Mouse (Mus musculus) stomach, postnatal 0 days (tissue): ENCODE results near the gene Prss46. TPM values are rescaled to one million over a fixed set of nuclear protein-coding genes. Genes with fewer than 3 reads are reported as not detected.
A peak's percentile ranks its signal among the peaks of the same experiment; 100 is the strongest.

Experiments used
- ATAC-seq: fragments of 200-750 bp; cut with Nextera tagmentation; 2 replicates; pipeline ENCODE4 v1.8.0; 2017; ENCODE audit not compliant: low FRiP score, low TSS enrichment
- DNase-seq: peaks from one replicate; pipeline ENCODE4 v3.0.0-alpha.2; 2016; ENCODE audit warnings: low spot score
- H3K27ac ChIP-seq: fragments of 300-500 bp; sonication (generic); replicated peaks from 2 replicates; pipeline ENCODE4 v1.5.1; 2014; ENCODE audit warnings: mild to moderate bottlenecking, control low read depth
- H3K27me3 ChIP-seq: fragments of 300-500 bp; sonication (generic); 2 replicates; pipeline ENCODE4 v1.6.1; 2014; ENCODE audit warnings: low read length; ENCODE audit not compliant: control insufficient read depth, insufficient read depth
- H3K36me3 ChIP-seq: fragments of 300-500 bp; sonication (generic); 2 replicates; pipeline ENCODE4 v1.6.1; 2014; ENCODE audit warnings: low read length, mixed read lengths; ENCODE audit not compliant: control insufficient read depth, insufficient read depth
- H3K4me1 ChIP-seq: fragments of 300-500 bp; sonication (generic); replicated peaks from 2 replicates; pipeline ENCODE4 v1.6.1; 2014; ENCODE audit warnings: antibody characterized with exemption; ENCODE audit not compliant: control insufficient read depth, insufficient read depth
- H3K4me2 ChIP-seq: fragments of 300-500 bp; sonication (generic); replicated peaks from 2 replicates; pipeline ENCODE4 v1.6.1; 2014; ENCODE audit warnings: low read depth, mild to moderate bottlenecking, control low read depth, moderate library complexity
- H3K4me3 ChIP-seq: fragments of 300-500 bp; sonication (generic); 2 replicates; pipeline ENCODE4 v1.5.1; 2014; ENCODE audit warnings: low read depth, low read length, control low read depth
- H3K9ac ChIP-seq: fragments of 300-500 bp; sonication (generic); 2 replicates; pipeline ENCODE4 v1.6.1; 2014; ENCODE audit warnings: mild to moderate bottlenecking, low read length, control low read depth, mixed read lengths
- H3K9me3 ChIP-seq: fragments of 300-500 bp; sonication (generic); 2 replicates; pipeline ENCODE4 v1.6.1; 2016; ENCODE audit warnings: low read length; ENCODE audit not compliant: control insufficient read depth
- CTCF ChIP-seq: IDR thresholded peaks from 2 replicates; pipeline ENCODE4 v1.5.1; 2016; ENCODE audit warnings: antibody characterized with exemption, low read depth, mild to moderate bottlenecking, moderate library complexity
- EP300 ChIP-seq: optimal IDR thresholded peaks from 2 replicates; pipeline ENCODE3; 2016; ENCODE audit warnings: antibody characterized with exemption
- WGBS: fragments of 180-500 bp; shearing (Covaris S2); extraction: QIAGEN DNeasy Blood & Tissue Kit; methylation state at CpG from one replicate; pipeline ENCODE4 v1.1.7; 2014; 5-methylcytosine and 5-hydroxymethylcytosine counted together
- polyA plus RNA-seq: library from polyadenylated mRNA; unstranded; fragments of >200 nt; fragmentation: Nextera tagmentation; extraction: Ambion mirVana; gene quantifications from 2 replicates; pipeline ENCODE4 v1.2.1, GENCODE M21; 2015

Gene Prss46
- polyA plus RNA-seq, 1 experiment from 2014 or later, result not detected

- H3K4me2 ChIP-seq, result no peak overlapping the region
- H3K36me3 ChIP-seq, result no peaks in the 10 kb centered on the region
- no peaks in the 10 kb centered on the region for H3K4me1 ChIP-seq
- ATAC-seq, result no peak
- H3K27me3 ChIP-seq, result no peaks in the 10 kb centered on the region
- DNase-seq, result no peak
- no peak overlapping the region for H3K27ac ChIP-seq
- WGBS, result 71% methylated on average over 7 of the region's 7 CpGs
- TF ChIP-seq EP300 (no peak), CTCF (no peak)
- no peak overlapping the region for H3K4me3 ChIP-seq
- H3K9ac ChIP-seq, result no peak overlapping the region
- H3K9me3 ChIP-seq, result no peaks in the 10 kb centered on the region
Observed at GRCm38 (mm10) chr9:110849162-110849561, 4.9 kb downstream of the Prss46 start.

DNA sequence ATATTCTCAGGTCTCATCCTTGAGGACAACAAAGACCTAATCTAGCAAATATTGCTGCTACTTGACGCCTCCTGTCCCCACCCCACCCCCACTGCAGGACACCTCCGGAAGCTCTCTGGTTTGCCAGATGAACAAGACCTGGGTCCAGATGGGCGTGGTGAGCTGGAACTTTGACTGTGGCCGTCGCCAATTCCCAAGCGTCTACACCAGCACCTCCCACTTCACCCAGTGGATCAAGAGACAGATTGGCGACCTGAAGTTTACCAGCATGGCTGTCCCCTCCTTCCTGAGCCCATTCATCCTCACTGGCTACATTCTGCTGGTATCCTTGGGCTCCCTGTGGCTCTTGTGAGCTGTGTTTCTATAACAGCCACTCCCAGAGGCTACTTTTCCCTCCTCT is 11.6 kb downstream of the Prss46 start:
- 65% methylated on average over 7 of the region's 7 CpGs for WGBS
- no peaks in the 10 kb centered on the region for H3K27me3 ChIP-seq
- ATAC-seq (no peak), DNase-seq (no peak)
- no peaks in the 10 kb centered on the region for H3K4me1 ChIP-seq
- no peaks in the 10 kb centered on the region for H3K36me3 ChIP-seq
- no peak overlapping the region for H3K4me2 ChIP-seq
- TF ChIP-seq CTCF (no peak), EP300 (no peak)
- H3K27ac ChIP-seq, result no peak overlapping the region
- H3K4me3 ChIP-seq, result no peak overlapping the region
- no peak overlapping the region for H3K9ac ChIP-seq
- H3K9me3 ChIP-seq, result no peaks in the 10 kb centered on the region

DNA sequence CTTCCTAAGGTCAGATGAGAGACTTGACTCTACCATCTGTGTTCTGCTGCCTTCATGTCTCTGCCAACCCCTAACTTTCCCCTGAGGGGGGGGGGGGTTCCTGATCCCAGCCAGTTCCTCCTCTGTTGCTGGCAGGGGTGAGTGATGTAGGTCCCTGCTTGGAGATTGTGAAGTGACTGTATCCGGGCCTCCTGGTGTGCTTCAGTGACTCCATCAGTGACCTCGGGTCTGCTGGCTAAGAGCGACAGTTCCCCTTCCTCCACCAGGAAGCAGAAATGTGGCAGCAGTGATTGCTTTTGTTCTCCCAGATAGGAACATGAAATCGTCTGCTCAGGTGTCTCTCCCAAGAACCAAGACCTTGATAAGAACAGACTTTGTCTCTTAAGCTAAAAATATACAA is 12.6 kb downstream of the Prss46 start:
- no peak for DNase-seq
- H3K36me3 ChIP-seq, result no peaks in the 10 kb centered on the region
- no peaks in the 10 kb centered on the region for H3K4me1 ChIP-seq
- no peaks in the 10 kb centered on the region for H3K27me3 ChIP-seq
- WGBS, result 41% methylated on average over 4 of the region's 4 CpGs
- no peak overlapping the region for H3K9ac ChIP-seq
- no peak overlapping the region for H3K27ac ChIP-seq
- H3K4me2 ChIP-seq, result no peak overlapping the region
- TF ChIP-seq EP300 (no peak), CTCF (no peak)
- H3K4me3 ChIP-seq, result no peak overlapping the region
- no peaks in the 10 kb centered on the region for H3K9me3 ChIP-seq
- ATAC-seq, result no peak

DNA sequence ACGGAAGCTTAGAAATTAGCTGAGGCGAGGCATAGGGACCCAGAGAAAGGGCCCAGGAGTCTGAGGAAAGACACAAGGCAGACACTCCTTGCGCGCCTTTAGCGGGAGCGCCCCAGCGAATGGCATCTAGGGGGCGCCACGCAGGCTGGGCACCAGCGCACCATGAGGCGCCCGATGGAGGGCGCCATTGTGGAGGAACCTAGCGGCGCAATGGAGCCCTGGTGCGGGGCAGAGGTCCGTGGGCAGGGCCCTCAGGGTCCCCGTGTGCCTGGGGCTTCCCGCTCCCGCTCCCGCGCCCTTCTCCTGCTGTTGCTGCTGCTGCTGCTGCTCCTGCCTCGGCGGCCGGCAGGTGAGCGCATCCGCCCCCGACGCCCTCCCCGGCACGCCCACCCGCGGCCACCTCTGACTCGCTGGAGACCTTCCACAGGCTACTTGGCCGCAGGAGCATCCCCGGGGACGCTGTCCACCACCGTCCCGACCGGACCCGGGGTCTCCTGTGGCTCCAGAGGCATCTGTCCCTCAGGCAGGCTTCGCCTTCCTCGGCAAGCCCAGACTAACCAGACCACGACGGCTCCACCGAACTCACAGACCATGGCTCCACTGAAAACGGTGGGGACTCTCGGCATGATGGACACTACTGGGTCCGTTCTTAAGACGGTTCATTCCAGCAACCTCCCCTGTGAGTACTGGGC is 13.6 kb downstream of the Prss46 start, which contains the start of gene Prss50:
TSS of gene Prss50 (plus strand) at position 187 of the 692 bp plus-strand sequence.
- Histone ChIP-seq H3K27me3 (no peaks in the 10 kb centered on the region), H3K9me3 (no peaks in the 10 kb centered on the region), H3K9ac (no peak within 1 kb of the TSS), H3K4me1 (no peaks in the 10 kb centered on the region), H3K4me2 (peak within 1 kb of the TSS; percentile 42), H3K27ac (no peak within 1 kb of the TSS), H3K36me3 (no peaks in the 10 kb centered on the region), H3K4me3 (peak within 1 kb of the TSS; percentile 12; the same call in 1 of the 2 replicates)
- peak; percentile 40 for DNase-seq
- TF ChIP-seq CTCF (peak; percentile 68), EP300 (no peak)
- WGBS, result 12% methylated on average over 43 of the region's 50 CpGs
- peak; percentile 38; the same call in 1 of the 2 replicates for ATAC-seq

DNA sequence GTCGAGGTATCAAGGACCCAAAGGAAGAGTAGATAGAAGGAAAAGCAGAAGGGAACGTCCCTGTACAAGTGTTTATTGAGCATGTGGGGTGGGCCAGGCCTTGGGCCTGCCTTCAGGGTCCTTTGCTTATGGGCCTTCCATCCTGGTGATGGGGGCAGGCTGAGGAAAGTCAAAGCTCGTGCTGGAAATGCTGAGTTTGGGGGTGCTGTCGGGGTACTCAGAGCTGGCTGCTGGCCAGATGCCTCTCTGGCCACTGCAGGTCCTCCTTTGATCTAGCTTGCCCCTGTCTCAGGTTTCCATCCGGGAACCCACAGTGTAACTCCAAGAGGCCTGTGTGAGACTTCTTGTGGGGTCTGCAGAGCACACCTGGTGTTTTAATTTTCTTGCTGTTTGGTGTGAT is 14.2 kb downstream of the Prss46 start:
- no peak overlapping the region for H3K9ac ChIP-seq
- H3K36me3 ChIP-seq, result no peaks in the 10 kb centered on the region
- no peaks in the 10 kb centered on the region for H3K27me3 ChIP-seq
- H3K27ac ChIP-seq, result no peak overlapping the region
- TF ChIP-seq CTCF (no peak), EP300 (no peak)
- H3K4me2 ChIP-seq, result no peak overlapping the region
- WGBS, result 59% methylated on average over 5 of the region's 5 CpGs
- H3K4me1 ChIP-seq, result no peaks in the 10 kb centered on the region
- H3K4me3 ChIP-seq, result no peak overlapping the region
- no peaks in the 10 kb centered on the region for H3K9me3 ChIP-seq
- DNase-seq (no peak), ATAC-seq (no peak)

DNA sequence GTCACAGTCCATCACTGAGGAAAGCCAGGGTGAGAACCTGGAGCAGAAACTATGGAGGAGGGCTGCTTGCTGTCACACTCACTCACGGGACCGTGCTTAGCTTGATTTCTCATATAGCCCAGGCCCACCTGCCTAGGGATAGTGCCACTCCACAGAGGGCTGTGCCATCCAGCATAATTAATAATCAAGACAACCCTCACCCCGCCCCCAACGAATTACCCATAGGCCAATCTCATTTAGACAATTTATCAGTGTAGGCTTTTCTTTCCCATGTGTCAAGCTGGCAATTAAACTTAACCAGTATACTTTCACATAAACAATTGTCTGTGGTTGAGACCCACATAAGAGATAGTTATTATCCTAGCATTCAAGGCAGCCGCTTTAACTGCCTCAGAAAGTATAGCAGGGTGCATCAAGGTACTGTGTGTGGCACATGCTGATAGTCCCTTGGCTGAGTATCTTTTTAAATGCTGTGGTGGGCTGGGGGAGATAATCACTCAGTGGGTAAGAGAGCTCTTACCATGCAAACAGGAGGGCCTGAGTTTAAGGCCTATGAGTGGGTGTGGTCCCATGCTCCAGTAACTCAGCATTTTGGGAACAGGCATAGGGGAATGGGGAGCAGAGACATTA is 14.8 kb downstream of the Prss46 start:
- Histone ChIP-seq H3K4me1 (no peaks in the 10 kb centered on the region), H3K9me3 (no peaks in the 10 kb centered on the region), H3K4me2 (no peak overlapping the region), H3K27me3 (no peaks in the 10 kb centered on the region), H3K9ac (no peak overlapping the region), H3K4me3 (no peak overlapping the region), H3K27ac (no peak overlapping the region), H3K36me3 (no peaks in the 10 kb centered on the region)
- TF ChIP-seq CTCF (no peak), EP300 (no peak)
- DNase-seq (no peak), ATAC-seq (no peak)
- WGBS, result 71% methylated on average over 5 of the region's 5 CpGs
